Mouse (Mus musculus): ENCODE data around the gene Soga1. TPM values are rescaled to one million over a fixed set of nuclear protein-coding genes. Genes with fewer than 3 reads are reported as not detected.

Soga1 gene
- polyA plus RNA-seq, 1 experiment from 2014 or later = 6.0 TPM

DNA sequence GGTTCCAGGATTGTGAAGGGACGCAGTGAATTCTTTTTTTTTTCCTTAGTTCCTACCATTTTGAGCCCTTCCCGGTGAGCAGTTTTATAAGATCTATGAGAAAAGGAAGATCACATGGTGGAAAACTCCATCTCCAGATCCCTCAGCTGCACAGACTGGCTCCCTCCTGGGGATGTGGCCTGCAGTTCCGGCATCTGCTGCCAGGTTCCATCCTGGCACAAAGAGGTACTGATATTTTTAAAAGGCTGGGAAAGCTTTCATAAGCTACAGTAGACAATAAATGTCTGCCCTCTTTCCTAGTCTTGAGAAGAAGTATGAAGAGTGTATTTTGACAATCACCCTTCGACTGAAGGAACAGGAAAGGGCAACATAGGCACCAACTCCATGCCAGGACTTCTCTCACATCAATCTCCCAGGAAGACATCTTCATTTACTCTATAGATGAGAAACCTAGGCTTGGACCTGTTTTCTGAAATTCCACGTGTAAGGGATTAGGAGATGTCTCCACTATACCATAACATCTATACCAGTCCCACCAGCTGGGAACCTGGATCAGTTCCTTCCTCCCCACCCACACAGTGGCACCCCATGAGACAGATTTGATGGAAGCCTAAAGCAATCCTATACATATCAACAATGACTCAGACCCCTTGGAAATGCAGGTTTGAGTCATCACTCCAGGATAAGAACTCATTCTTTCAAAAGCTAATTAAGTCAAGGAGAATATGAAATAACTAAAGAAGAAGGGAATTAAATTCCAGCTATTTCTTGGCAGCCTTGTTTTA is 105.5 kb downstream of the Soga1 start:
- ATAC-seq (ENCODE audit: low FRiP score) (no peak), DNase-seq (ENCODE audit: low spot score, missing footprints) (no peak)
- H3K9me3 ChIP-seq (ENCODE audit: control insufficient read depth, low read length) = no peaks in the 10 kb centered on the region
- no peak overlapping the region for H3K9ac ChIP-seq (ENCODE audit: low read length)
- H3K4me1 ChIP-seq (ENCODE audit: control insufficient read depth, insufficient read depth, low read length) = no peaks in the 10 kb centered on the region
- no peaks in the 10 kb centered on the region for H3K36me3 ChIP-seq (ENCODE audit: control insufficient read depth, insufficient read depth, low read length)
- 88% methylated on average over 5 of the region's 5 CpGs for WGBS
- no peaks in the 10 kb centered on the region for H3K27me3 ChIP-seq (ENCODE audit: control insufficient read depth, insufficient read depth, low read length)
- no peak overlapping the region for H3K4me2 ChIP-seq
- H3K27ac ChIP-seq (ENCODE audit: low read depth, low read length) = no peak overlapping the region
- H3K4me3 ChIP-seq (ENCODE audit: low read depth, low read length) = no peak overlapping the region

DNA sequence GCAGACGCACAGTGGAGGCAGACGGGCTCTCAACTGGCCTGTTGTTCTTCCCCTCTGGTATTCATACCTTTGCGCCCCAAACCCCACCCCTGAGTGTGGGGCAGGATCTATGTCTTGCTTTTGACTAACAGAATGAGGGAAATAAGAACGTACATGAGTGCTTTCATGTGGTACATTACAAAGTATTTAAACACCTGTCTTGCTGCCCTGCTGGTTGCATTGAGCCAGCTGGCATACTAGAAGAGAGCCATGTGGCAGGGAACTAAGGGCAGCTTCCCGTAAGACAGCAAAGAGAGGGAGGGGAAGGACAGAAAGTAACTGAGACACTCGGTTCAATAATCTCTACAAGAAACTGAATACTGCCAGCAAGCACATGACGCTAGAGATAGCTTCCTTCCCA is 108.8 kb downstream of the Soga1 start:
- no peaks in the 10 kb centered on the region for H3K27me3 ChIP-seq (ENCODE audit: control insufficient read depth, insufficient read depth, low read length)

DNA sequence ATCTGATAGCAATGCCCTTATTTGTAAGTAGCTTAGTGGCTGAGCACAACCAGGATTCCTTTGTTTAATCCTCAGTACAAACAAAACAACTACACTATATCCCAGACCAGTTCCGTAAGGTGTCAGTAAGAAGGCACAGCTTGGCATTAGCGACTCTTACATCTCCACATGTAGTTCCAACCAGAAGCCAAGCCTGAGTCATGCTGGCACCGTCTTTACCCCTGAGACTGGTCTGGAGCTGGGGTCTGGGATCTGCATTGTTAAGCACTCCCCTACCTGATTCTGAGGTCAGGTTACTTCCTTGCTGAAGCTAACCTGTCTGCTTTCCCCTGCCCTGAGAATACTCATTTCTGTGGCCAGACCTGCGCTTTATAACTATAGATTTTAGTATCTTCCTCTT is 110.6 kb downstream of the Soga1 start:
- Histone ChIP-seq H3K27ac (ENCODE audit: low read depth, low read length) (no peak overlapping the region), H3K9ac (ENCODE audit: low read length) (no peak overlapping the region), H3K9me3 (ENCODE audit: control insufficient read depth, low read length) (no peaks in the 10 kb centered on the region), H3K27me3 (ENCODE audit: control insufficient read depth, insufficient read depth, low read length) (no peaks in the 10 kb centered on the region), H3K4me3 (ENCODE audit: low read depth, low read length) (no peak overlapping the region), H3K36me3 (ENCODE audit: control insufficient read depth, insufficient read depth, low read length) (no peaks in the 10 kb centered on the region), H3K4me2 (no peak overlapping the region), H3K4me1 (ENCODE audit: control insufficient read depth, insufficient read depth, low read length) (no peaks in the 10 kb centered on the region)
- WGBS = 75% methylated on average over 4 of the region's 4 CpGs
- no peak for ATAC-seq (ENCODE audit: low FRiP score)
- DNase-seq (ENCODE audit: low spot score, missing footprints) = no peak

More for the DNA sequence above, 108.8 kb downstream of the Soga1 start:
- DNase-seq (ENCODE audit: low spot score, missing footprints) (no peak), ATAC-seq (ENCODE audit: low FRiP score) (no peak)
- Histone ChIP-seq H3K4me1 (ENCODE audit: control insufficient read depth, insufficient read depth, low read length) (no peaks in the 10 kb centered on the region), H3K36me3 (ENCODE audit: control insufficient read depth, insufficient read depth, low read length) (no peaks in the 10 kb centered on the region), H3K27ac (ENCODE audit: low read depth, low read length) (no peak overlapping the region), H3K4me2 (no peak overlapping the region), H3K4me3 (ENCODE audit: low read depth, low read length) (no peak overlapping the region), H3K9me3 (ENCODE audit: control insufficient read depth, low read length) (no peaks in the 10 kb centered on the region), H3K9ac (ENCODE audit: low read length) (no peak overlapping the region)
- 87% methylated on average over 7 of the region's 7 CpGs for WGBS

DNA sequence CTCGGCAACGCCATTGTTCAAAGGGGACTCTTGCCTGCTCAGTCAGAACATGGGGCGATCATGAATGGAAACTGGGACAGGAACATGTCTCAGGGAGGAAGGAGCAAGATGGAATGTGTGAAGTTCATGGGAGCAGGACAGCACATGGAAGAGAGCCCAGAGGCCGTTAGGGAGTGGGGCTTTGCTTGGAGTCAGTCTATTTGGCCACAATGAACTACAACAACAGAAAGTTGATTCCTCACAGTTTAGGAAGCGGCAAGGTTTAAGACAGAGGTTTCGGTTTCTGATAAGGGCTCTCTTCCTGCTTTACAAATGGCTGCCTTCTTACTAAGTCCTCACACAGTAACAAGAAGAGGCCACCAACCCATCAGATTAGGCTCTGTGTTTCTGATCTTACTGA is 111.7 kb downstream of the Soga1 start:
- Histone ChIP-seq H3K4me3 (ENCODE audit: low read depth, low read length) (no peak overlapping the region), H3K4me2 (no peak overlapping the region), H3K9me3 (ENCODE audit: control insufficient read depth, low read length) (no peaks in the 10 kb centered on the region), H3K27me3 (ENCODE audit: control insufficient read depth, insufficient read depth, low read length) (no peaks in the 10 kb centered on the region), H3K36me3 (ENCODE audit: control insufficient read depth, insufficient read depth, low read length) (no peaks in the 10 kb centered on the region), H3K27ac (ENCODE audit: low read depth, low read length) (no peak overlapping the region), H3K4me1 (ENCODE audit: control insufficient read depth, insufficient read depth, low read length) (no peaks in the 10 kb centered on the region), H3K9ac (ENCODE audit: low read length) (no peak overlapping the region)
- 87% methylated on average over 6 of the region's 6 CpGs for WGBS
- no peak for DNase-seq (ENCODE audit: low spot score, missing footprints)
- no peak for ATAC-seq (ENCODE audit: low FRiP score)

Other genes starting within 250 kb of the Soga1 start
- 81.2 and 88.6 TPM in 2 replicates for gene Tgif2, start 239.2 kb downstream of the Soga1 start, polyA plus RNA-seq (2014; fragmentation: Nextera tagmentation; extraction: Ambion mirVana)
- 4.7 TPM in 2 replicates for gene 4930518I15Rik, start 221.3 kb downstream of the Soga1 start, polyA plus RNA-seq (2014; fragmentation: Nextera tagmentation; extraction: Ambion mirVana)
- 196 and 205 TPM in 2 replicates for gene Rab5if, start 216.1 kb downstream of the Soga1 start, polyA plus RNA-seq (2014; fragmentation: Nextera tagmentation; extraction: Ambion mirVana)
- 0.36 and 0.56 TPM in 2 replicates for gene Sla2, start 192.1 kb downstream of the Soga1 start, polyA plus RNA-seq (2014; fragmentation: Nextera tagmentation; extraction: Ambion mirVana)
- gene Ndrg3, start 87.2 kb downstream of the Soga1 start, polyA plus RNA-seq (2014; fragmentation: Nextera tagmentation; extraction: Ambion mirVana) = 48.1 and 48.2 TPM in 2 replicates
- 51.4 and 56.9 TPM in 2 replicates for gene Dsn1, start 72.1 kb downstream of the Soga1 start, polyA plus RNA-seq (2014; fragmentation: Nextera tagmentation; extraction: Ambion mirVana)
- gene Tldc2, start 7.8 kb upstream of the Soga1 start, polyA plus RNA-seq (2014; fragmentation: Nextera tagmentation; extraction: Ambion mirVana) = not detected in 2 replicates
- 21.0 and 21.7 TPM in 2 replicates for gene Samhd1, start 56.0 kb upstream of the Soga1 start, polyA plus RNA-seq (2014; fragmentation: Nextera tagmentation; extraction: Ambion mirVana)
- 42.5 and 45.5 TPM in 2 replicates for gene Rbl1, start 125.3 kb upstream of the Soga1 start, polyA plus RNA-seq (2014; fragmentation: Nextera tagmentation; extraction: Ambion mirVana)
- 234 and 237 TPM in 2 replicates for gene Rpn2, start 199.8 kb upstream of the Soga1 start, polyA plus RNA-seq (2014; fragmentation: Nextera tagmentation; extraction: Ambion mirVana)
- gene Mroh8, start 200.3 kb upstream of the Soga1 start, polyA plus RNA-seq (2014; fragmentation: Nextera tagmentation; extraction: Ambion mirVana) = 0.43 and 0.68 TPM in 2 replicates